Mouse (Mus musculus): ENCODE results near the gene Ap1ar. TPM values are rescaled to one million over a fixed set of nuclear protein-coding genes. Genes with fewer than 3 reads are reported as not detected.

The Ap1ar gene
- 36.7 and 37.1 TPM in 2 replicates for polyA plus RNA-seq (2012; rRNA removed)

GRCm38 (mm10) chr3:127837154-127837865 lies at the start of gene Ap1ar:
TSS of gene Ap1ar (minus strand) at chr3:127837523.
- DNase-seq: peak; percentile 97
- WGBS: under 1% methylated on average over 85 of the region's 89 CpGs

GRCm38 (mm10) chr3:127881684-127882083 lies 44.4 kb upstream of the Ap1ar start:
- DNase-seq: no peak
- Histone ChIP-seq H3K4me1 (ENCODE audit: control insufficient read depth, insufficient read depth, low read length) (no peaks in the 10 kb centered on the region), H3K27me3 (replicated peaks; ENCODE audit: control insufficient read depth, insufficient read depth, low read length) (no peaks in the 10 kb centered on the region), H3K27ac (ENCODE audit: insufficient read depth, low read depth, low read length) (no peak overlapping the region), H3K4me3 (ENCODE audit: insufficient read depth, low read depth, low read length) (no peak overlapping the region), H3K36me3 (ENCODE audit: control insufficient read depth, insufficient read depth, low read length) (no peaks in the 10 kb centered on the region)
- 55% methylated on average over 2 of the region's 2 CpGs for WGBS
- TF ChIP-seq POLR2A (IDR thresholded peaks at IDR 0.05; ENCODE audit: low read depth, low read length) (no peak), CTCF (conservative IDR thresholded peaks at IDR 0.05; ENCODE audit: insufficient read depth, insufficient read length, low read depth, low read length) (no peak)

More at GRCm38 (mm10) chr3:127837154-127837865, at the start of gene Ap1ar:
- TF ChIP-seq CTCF (conservative IDR thresholded peaks at IDR 0.05; ENCODE audit: insufficient read depth, insufficient read length, low read depth, low read length) (peak; percentile 55), POLR2A (IDR thresholded peaks at IDR 0.05; ENCODE audit: low read depth, low read length) (peak; percentile 67)
- Histone ChIP-seq H3K27ac (ENCODE audit: insufficient read depth, low read depth, low read length) (peak within 1 kb of the TSS; percentile 85), H3K36me3 (ENCODE audit: control insufficient read depth, insufficient read depth, low read length) (no peaks in the 10 kb centered on the region), H3K4me3 (ENCODE audit: insufficient read depth, low read depth, low read length) (peak within 1 kb of the TSS; percentile 93), H3K4me1 (ENCODE audit: control insufficient read depth, insufficient read depth, low read length) (peaks cover 14% of the 10 kb centered on the region; the same call in 1 of the 2 replicates), H3K27me3 (replicated peaks; ENCODE audit: control insufficient read depth, insufficient read depth, low read length) (no peaks in the 10 kb centered on the region)

DNA sequence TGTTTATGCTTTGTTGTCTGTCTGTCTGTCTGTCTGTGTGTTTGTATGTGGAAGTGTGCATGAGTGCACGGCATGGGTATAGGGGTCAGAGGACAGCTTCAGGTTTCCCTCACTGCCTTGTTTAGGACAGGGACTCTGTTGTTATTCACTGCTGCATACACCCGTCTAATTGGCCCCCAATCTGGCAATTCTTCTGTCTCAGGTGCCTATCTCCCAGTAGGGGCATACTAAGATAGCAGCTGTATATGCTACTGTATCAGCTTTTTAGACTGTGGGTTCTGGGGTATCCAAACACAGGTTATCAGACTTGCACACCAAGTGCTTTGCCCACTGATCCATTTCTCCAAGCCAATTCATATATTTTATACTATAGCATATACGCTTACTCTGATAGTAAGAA lies 42.6 kb upstream of the Ap1ar start:
- H3K4me3 ChIP-seq (ENCODE audit: insufficient read depth, low read depth, low read length): no peak overlapping the region
- 85% methylated on average over 3 of the region's 3 CpGs for WGBS
- no peaks in the 10 kb centered on the region for H3K36me3 ChIP-seq (ENCODE audit: control insufficient read depth, insufficient read depth, low read length)
- no peak for DNase-seq
- no peak overlapping the region for H3K27ac ChIP-seq (ENCODE audit: insufficient read depth, low read depth, low read length)
- TF ChIP-seq CTCF (conservative IDR thresholded peaks at IDR 0.05; ENCODE audit: insufficient read depth, insufficient read length, low read depth, low read length) (no peak), POLR2A (IDR thresholded peaks at IDR 0.05; ENCODE audit: low read depth, low read length) (no peak)
- no peaks in the 10 kb centered on the region for H3K27me3 ChIP-seq (replicated peaks; ENCODE audit: control insufficient read depth, insufficient read depth, low read length)
- H3K4me1 ChIP-seq (ENCODE audit: control insufficient read depth, insufficient read depth, low read length): no peaks in the 10 kb centered on the region

- WGBS: 91% methylated on average over 2 of the region's 2 CpGs
- H3K27me3 ChIP-seq (replicated peaks; ENCODE audit: control insufficient read depth, insufficient read depth, low read length): no peaks in the 10 kb centered on the region
- no peak for DNase-seq
- no peaks in the 10 kb centered on the region for H3K36me3 ChIP-seq (ENCODE audit: control insufficient read depth, insufficient read depth, low read length)
- H3K4me1 ChIP-seq (ENCODE audit: control insufficient read depth, insufficient read depth, low read length): no peaks in the 10 kb centered on the region
- no peak overlapping the region for H3K4me3 ChIP-seq (ENCODE audit: insufficient read depth, low read depth, low read length)
- no peak overlapping the region for H3K27ac ChIP-seq (ENCODE audit: insufficient read depth, low read depth, low read length)
- TF ChIP-seq CTCF (conservative IDR thresholded peaks at IDR 0.05; ENCODE audit: insufficient read depth, insufficient read length, low read depth, low read length) (no peak), POLR2A (IDR thresholded peaks at IDR 0.05; ENCODE audit: low read depth, low read length) (no peak)
Measured at GRCm38 (mm10) chr3:127875509-127875908, 38.2 kb upstream of the Ap1ar start.

DNA sequence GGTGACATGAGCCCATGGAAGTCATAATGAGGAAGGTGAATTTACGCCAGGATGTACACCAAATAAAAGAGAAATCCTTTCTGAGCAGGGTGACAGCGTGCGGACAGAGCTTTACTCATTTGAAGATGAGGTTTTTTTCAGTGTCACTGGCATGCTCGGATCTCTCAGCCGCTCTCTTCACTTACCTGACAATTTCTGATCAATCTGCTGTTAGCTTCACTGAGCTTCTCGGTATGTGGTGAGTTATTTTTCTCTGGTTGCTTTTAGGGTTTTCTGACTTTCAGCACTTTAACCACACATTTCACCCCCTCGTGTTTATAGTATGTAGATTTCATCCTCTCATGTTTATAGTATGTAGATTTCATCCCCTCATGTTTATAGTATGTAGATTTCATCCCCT lies 37.7 kb upstream of the Ap1ar start:
- H3K4me3 ChIP-seq (ENCODE audit: insufficient read depth, low read depth, low read length): no peak overlapping the region
- DNase-seq: no peak
- WGBS: 89% methylated on average over 7 of the region's 7 CpGs
- no peaks in the 10 kb centered on the region for H3K4me1 ChIP-seq (ENCODE audit: control insufficient read depth, insufficient read depth, low read length)
- no peaks in the 10 kb centered on the region for H3K36me3 ChIP-seq (ENCODE audit: control insufficient read depth, insufficient read depth, low read length)
- TF ChIP-seq POLR2A (IDR thresholded peaks at IDR 0.05; ENCODE audit: low read depth, low read length): no peak
- no peak for TF ChIP-seq CTCF (conservative IDR thresholded peaks at IDR 0.05; ENCODE audit: insufficient read depth, insufficient read length, low read depth, low read length)
- no peak overlapping the region for H3K27ac ChIP-seq (ENCODE audit: insufficient read depth, low read depth, low read length)
- H3K27me3 ChIP-seq (replicated peaks; ENCODE audit: control insufficient read depth, insufficient read depth, low read length): no peaks in the 10 kb centered on the region

GRCm38 (mm10) chr3:127874254-127874883 lies 37.0 kb upstream of the Ap1ar start:
- H3K27ac ChIP-seq (ENCODE audit: insufficient read depth, low read depth, low read length): no peak overlapping the region
- H3K36me3 ChIP-seq (ENCODE audit: control insufficient read depth, insufficient read depth, low read length): no peaks in the 10 kb centered on the region
- no peak overlapping the region for H3K4me3 ChIP-seq (ENCODE audit: insufficient read depth, low read depth, low read length)
- no peaks in the 10 kb centered on the region for H3K27me3 ChIP-seq (replicated peaks; ENCODE audit: control insufficient read depth, insufficient read depth, low read length)
- TF ChIP-seq POLR2A (IDR thresholded peaks at IDR 0.05; ENCODE audit: low read depth, low read length): no peak
- TF ChIP-seq CTCF (conservative IDR thresholded peaks at IDR 0.05; ENCODE audit: insufficient read depth, insufficient read length, low read depth, low read length): no peak
- 40% methylated on average over 4 of the region's 4 CpGs for WGBS
- H3K4me1 ChIP-seq (ENCODE audit: control insufficient read depth, insufficient read depth, low read length): no peaks in the 10 kb centered on the region
- no peak for DNase-seq

- TF ChIP-seq POLR2A (IDR thresholded peaks at IDR 0.05; ENCODE audit: low read depth, low read length) (no peak), CTCF (conservative IDR thresholded peaks at IDR 0.05; ENCODE audit: insufficient read depth, insufficient read length, low read depth, low read length) (no peak)
- WGBS: 66% methylated on average over 9 of the region's 9 CpGs
- no peak overlapping the region for H3K4me3 ChIP-seq (ENCODE audit: insufficient read depth, low read depth, low read length)
- no peaks in the 10 kb centered on the region for H3K36me3 ChIP-seq (ENCODE audit: control insufficient read depth, insufficient read depth, low read length)
- no peak for DNase-seq
- H3K4me1 ChIP-seq (ENCODE audit: control insufficient read depth, insufficient read depth, low read length): no peaks in the 10 kb centered on the region
- no peaks in the 10 kb centered on the region for H3K27me3 ChIP-seq (replicated peaks; ENCODE audit: control insufficient read depth, insufficient read depth, low read length)
- H3K27ac ChIP-seq (ENCODE audit: insufficient read depth, low read depth, low read length): no peak overlapping the region
Measured at GRCm38 (mm10) chr3:127871575-127871974, 34.3 kb upstream of the Ap1ar start.
